Mouse (Mus musculus) left cerebral cortex, postnatal 4 days (tissue): Measurements from ENCODE around the gene Tbc1d10a. TPM values are rescaled to one million over a fixed set of nuclear protein-coding genes. Genes with fewer than 3 reads are reported as not detected.

Experiments
- DNase-seq: peaks from one replicate; pipeline ENCODE4 v3.0.0-alpha.2; 2022
- intact Hi-C: fragments of 180-260 bp; cut with DNase I; formaldehyde crosslinking; loops from one replicate; pipeline ENCODE4 v1.15.1; 2025
- total RNA-seq, 2 experiments: library from RNA; stranded (reverse); gene quantifications; 2 replicates each; pipeline ENCODE4 v1.2.3; 2021

The Tbc1d10a gene
- 10 to 100 TPM; 25.7 to 26.8 TPM for total RNA-seq

DNA sequence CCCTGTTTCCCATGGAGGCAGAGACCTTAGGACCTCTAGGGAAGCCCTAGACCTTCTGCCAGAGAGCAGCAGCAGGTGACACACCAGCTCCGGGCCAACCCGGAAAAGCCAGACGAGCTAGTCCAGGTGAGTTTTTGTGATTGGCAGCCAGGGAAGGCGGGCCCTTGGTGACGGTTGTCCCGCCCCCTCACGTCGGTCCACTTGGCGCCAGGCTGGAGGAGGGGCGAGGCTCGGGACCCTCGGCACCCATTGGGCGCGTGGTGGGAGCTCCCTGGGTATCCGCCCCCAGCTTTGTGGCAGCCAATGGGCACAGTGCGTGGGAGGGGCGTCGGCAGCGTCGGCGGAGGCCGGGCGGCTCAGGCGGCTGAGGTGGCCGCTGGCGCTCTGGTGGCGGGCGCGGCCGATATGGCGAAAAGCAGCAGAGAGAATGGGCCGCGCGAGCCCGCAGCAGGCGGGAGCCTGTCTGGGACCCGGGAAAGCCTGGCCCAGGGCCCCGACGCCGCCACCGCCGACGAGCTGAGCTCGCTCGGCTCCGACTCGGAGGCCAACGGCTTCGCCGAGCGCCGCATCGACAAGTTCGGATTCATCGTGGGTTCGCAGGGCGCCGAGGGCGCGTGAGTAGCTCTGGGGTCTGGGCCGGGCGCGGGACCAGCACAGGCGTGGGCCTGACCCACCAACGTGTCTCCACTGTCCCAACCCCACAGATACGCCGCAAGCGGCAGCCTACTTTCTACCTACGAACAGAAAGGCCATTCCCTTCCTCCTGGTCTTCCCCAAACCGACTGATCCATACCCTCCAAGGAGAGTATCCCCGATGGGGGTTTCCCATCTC lies at the start of gene Tbc1d10a:
Tbc1d10a (plus strand) TSS at position 304 of the 832 bp plus-strand sequence.
- intact Hi-C loops = no loop called here
- peak; percentile 99 for DNase-seq

GRCm38 (mm10) chr11:4138964-4139363 lies 47.6 kb upstream of the Tbc1d10a start:
- DNase-seq = no peak
- intact Hi-C loops = no loop called here

DNA sequence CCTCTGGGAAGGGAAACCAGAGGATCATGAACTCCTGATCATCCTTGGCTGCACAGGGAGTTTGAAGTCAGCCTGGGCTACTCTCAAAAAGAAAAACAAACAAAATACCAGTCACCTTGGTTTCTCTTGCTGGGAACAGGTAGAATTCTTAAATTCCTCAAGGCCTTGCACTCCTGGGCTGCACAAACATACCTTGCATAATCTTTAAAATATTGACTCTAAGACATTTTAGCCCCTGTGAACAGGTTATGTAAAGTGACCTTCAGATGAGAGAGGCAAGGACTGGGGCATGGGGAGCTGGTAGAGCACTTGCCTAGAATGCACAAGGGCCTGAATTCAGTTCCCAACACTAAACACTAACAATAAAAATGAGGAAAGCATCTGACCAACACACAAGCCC lies 45.1 kb upstream of the Tbc1d10a start:
- intact Hi-C loops = no loop called here
- DNase-seq = no peak

- intact Hi-C loops = no loop called here
- no peak for DNase-seq
Measured at GRCm38 (mm10) chr11:4142352-4142751, 44.2 kb upstream of the Tbc1d10a start.

- peak; percentile 87 for DNase-seq
- intact Hi-C loops = no loop called here
Measured at GRCm38 (mm10) chr11:4143281-4144062, 43.1 kb upstream of the Tbc1d10a start.

DNA sequence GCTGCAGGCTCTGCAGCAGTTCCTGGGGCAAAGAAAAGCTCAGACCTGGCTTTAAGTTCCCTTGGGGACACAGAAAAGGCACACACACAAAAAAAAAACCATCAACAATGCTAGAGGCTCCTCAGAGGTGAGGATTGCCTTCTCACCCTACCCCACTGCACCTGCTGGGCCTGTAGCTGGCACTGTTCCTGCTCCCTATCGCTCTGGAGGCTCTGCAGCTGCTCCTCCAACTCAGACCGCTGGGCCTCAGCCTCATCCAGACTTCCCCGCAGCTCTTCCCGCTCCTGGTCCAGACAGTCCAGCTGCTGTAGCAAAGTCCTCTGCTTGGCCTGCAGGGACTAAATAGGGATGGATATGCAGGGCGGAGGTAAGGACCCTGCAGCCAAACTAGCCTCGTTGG lies 40.2 kb upstream of the Tbc1d10a start:
- peak; percentile 41 for DNase-seq
- intact Hi-C loops = no loop called here

GRCm38 (mm10) chr11:4147098-4147497 lies 39.5 kb upstream of the Tbc1d10a start:
- DNase-seq = no peak

DNA sequence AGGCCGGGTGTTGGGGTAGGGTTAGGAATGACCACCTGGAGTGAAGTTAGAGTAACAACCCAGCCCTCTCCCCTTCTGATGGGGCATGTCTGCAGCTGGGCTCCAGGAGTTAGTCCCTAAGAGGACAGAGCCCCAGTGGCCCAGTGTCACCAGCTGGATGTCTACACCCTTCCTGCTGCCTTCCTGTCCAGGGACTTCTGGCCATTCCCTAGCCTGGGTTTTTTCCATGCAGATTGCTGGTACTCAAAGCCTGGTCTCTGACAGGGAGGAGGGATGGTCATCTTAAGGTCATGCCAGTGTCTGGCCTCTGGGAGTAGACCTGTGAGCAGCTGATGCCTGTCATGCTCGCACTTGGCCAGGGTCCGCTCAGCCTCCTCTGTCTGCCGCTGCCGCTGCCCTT lies 38.5 kb upstream of the Tbc1d10a start:
- intact Hi-C loops = no loop called here

More at GRCm38 (mm10) chr11:4147098-4147497, 39.5 kb upstream of the Tbc1d10a start:
- intact Hi-C loops = no loop called here

DNA sequence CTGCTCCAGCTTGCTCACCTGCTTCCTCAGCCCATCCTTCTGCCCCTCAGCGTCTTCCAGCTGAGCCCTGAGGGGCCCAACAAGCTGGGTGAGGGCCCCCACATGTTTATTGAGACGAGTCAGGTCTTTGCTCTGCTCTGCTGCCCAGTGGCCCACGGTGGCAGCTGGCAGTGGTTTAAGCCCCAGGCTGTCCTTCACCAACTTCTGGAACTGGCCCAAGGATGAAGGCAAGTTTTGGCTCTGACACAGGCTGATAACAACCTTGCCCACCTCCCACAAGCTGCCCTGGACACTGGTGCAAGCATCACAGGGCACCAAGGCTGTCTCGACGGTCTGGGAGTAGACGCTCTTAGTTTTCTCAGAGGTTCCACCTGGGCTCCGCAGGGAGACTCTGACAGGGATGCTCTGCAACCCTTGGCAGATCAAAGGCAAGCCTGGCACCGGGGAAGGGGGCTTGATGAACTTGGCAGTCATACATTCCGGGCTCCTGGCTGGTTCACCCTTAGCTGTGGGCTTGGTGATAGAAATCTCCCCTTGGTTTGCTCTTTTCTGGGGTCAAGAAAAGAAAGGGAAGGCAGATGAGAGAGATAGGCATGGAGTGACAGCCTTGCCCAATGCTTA lies 37.9 kb upstream of the Tbc1d10a start:
- peak; percentile 51 for DNase-seq
- intact Hi-C loops = no loop called here

More for the DNA sequence above, 38.5 kb upstream of the Tbc1d10a start:
- DNase-seq = no peak

DNA sequence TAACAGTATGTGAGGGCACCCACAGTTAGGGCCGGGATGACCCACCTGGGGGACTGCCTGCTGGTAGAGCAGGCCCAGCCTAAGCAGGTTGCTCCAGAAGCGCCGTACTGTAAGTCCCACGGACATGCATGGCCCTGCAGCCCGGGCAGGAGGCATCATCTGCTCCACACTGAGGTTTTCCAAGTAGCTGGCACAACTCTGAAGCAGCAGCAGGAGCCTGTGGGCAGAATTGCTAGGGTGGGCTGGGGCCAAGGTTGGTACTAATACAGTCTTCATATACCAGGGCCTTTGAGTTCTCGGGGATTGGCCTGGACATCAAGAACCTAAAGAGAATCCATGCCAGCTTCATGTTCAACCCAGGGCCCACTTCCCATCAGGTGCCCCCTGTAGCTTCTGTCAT lies 36.7 kb upstream of the Tbc1d10a start:
- intact Hi-C loops = no loop called here

GRCm38 (mm10) chr11:4153694-4154093 lies 32.9 kb upstream of the Tbc1d10a start:
- intact Hi-C loops = no loop called here
- no peak for DNase-seq

More for the DNA sequence above, 36.7 kb upstream of the Tbc1d10a start:
- peak; percentile 55 for DNase-seq

DNA sequence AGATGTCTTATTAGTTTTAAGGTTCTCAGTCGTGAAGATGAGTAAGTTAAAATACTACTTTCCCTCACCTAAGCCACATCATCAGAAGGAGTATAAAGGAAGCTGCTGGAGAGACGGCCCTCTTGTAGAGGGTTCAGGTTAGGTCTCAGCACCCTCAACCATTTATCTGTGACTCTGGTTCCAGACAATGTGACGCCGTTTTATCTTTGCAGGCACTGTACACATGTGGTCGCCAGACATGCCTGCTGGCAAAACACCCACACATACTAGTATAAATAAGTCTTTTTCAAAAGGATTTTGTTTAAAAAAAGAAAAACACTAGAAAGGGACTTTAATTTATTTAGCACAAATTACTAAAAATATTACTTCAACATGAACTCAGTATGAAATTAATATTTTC lies 30.9 kb upstream of the Tbc1d10a start:
- intact Hi-C loops = no loop called here
- no peak for DNase-seq

- intact Hi-C loops = no loop called here
Measured at GRCm38 (mm10) chr11:4158676-4159075, 27.9 kb upstream of the Tbc1d10a start.

GRCm38 (mm10) chr11:4159808-4160708 lies 26.5 kb upstream of the Tbc1d10a start, which contains the start of the genes Ccdc157 and Sf3a1:
Gene Ccdc157 (minus strand): TSS chr11:4160293.
Gene Sf3a1 (plus strand): TSS chr11:4160350.
- DNase-seq = peak; percentile 93

More at GRCm38 (mm10) chr11:4158676-4159075, 27.9 kb upstream of the Tbc1d10a start:
- DNase-seq = no peak

DNA sequence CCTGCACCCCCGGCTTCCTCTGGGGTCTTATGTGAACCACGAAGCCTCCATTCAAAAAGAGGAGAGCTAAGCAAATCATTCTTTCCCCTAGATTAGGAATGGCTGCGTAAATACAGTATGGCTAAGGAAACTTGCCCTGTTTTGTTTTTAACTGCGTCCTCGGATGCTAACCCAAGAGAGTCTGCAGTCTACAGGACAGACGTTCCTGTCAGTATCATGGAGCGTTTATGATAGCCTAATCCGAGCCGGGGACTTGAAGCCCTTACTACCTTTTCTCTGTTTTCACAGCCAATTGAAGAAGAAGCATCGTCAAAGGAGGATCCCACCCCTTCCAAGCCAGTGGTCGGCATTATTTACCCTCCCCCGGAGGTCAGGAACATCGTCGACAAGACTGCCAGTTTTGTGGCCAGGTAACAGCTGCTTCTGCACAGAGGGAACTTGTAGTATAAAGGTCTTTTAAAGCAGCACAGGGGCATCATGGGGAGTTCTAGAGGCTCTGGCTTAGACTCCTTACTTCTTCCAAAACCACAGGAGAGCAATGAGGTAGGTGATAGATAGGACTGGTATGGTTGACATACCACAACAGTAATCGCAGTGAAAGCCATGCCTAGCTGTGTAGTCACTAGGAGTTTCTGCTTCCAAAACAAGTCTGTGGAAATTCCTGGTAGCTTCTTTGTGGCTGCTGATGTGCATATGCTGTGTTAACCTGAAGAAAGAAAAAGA lies 25.7 kb upstream of the Tbc1d10a start:
- no peak for DNase-seq
- intact Hi-C loops = no loop called here

More at GRCm38 (mm10) chr11:4159808-4160708, 26.5 kb upstream of the Tbc1d10a start, which contains the start of the genes Ccdc157 and Sf3a1:
- intact Hi-C loops = no loop called here

GRCm38 (mm10) chr11:4164701-4165100 lies 21.9 kb upstream of the Tbc1d10a start:
- intact Hi-C loops = no loop called here
- DNase-seq = no peak

- no peak for DNase-seq
- intact Hi-C loops = no loop called here
Measured at GRCm38 (mm10) chr11:4166467-4167090, 20.0 kb upstream of the Tbc1d10a start.

DNA sequence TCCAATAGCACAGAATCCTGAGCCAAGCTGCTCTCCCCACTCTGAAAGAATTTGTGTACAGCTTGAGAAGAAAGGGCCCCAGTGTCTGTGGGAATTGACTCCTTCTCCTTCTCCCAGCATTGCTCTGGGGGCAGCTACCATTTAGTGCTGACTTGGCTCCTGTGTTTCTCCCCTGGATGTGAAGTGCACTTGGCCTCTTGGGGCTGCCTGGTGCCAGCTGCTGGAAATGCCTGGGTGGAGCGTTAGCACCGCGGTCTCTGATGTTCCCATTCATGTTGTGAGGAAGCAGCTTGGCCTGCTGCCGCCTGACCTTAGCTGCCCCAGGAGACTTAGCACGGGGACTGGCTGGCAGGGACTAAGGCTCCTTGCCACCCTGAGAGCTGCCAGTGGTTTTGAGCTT lies 12.0 kb upstream of the Tbc1d10a start:
- intact Hi-C loops = no loop called here
- DNase-seq = peak; percentile 44

DNA sequence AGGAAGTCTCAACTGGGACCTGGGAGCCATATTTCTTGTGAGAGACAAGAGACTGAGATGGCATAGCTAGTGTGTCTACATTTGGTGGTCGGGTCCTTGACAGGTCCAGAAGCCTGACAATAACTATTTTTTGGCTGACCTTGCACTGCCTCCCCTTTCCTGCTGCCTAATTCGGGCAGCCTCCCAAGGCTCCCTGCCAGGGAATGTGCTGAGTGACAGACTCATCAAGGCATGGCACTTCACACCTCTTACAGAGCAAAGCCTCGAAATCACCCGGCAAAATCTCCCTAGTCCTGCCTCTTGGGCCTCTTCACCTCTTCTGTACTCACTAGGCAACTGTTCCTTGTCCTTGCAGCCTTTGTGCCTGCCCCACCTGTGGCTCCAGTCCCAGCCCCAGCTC lies 8.9 kb upstream of the Tbc1d10a start:
- intact Hi-C loops = no loop called here
- DNase-seq = no peak
